Mouse (Mus musculus): ENCODE measurements around the gene Pigq. TPM values are rescaled to one million over a fixed set of nuclear protein-coding genes. Genes with fewer than 3 reads are reported as not detected.

The Pigq gene
- total and polyA plus RNA-seq, 3 experiments, result 41.4 to 431 (median 136) TPM

GRCm38 (mm10) chr17:25895891-25896290, 48.8 kb downstream of the Pigq start:
- H3K4me1 ChIP-seq (ENCODE audit: insufficient read depth, low read depth, low read length), result peaks cover 13% of the 10 kb centered on the region
- no peak for ATAC-seq (ENCODE audit: extremely low read depth, insufficient number of reproducible peaks, low FRiP score, poor library complexity, severe bottlenecking)
- H3K36me3 ChIP-seq (replicated peaks), result peaks cover 48% of the 10 kb centered on the region
- no peaks in the 10 kb centered on the region for H3K27me3 ChIP-seq (ENCODE audit: insufficient read depth, low read length)
- H3K4me3 ChIP-seq (ENCODE audit: low read depth, low read length), result no peak overlapping the region
- no peak for DNase-seq (ENCODE audit: low spot score)
- no peak for TF ChIP-seq TAL1 (conservative IDR thresholded peaks at IDR 0.05; ENCODE audit: low read depth, low read length)
- TF ChIP-seq GATA1 (IDR thresholded peaks at IDR 0.05; ENCODE audit: borderline replicate concordance, low read length), result no peak
- TF ChIP-seq GATA2 (IDR thresholded peaks at IDR 0.05; ENCODE audit: borderline replicate concordance, low read depth, low read length), result no peak
- TF ChIP-seq CTCF (IDR thresholded peaks at IDR 0.05; ENCODE audit: low read depth, low read length), result no peak
- TF ChIP-seq POLR2AphosphoS5 (IDR thresholded peaks at IDR 0.05; ENCODE audit: insufficient replicate concordance, low read depth, low read length), result no peak
- H3K9me3 ChIP-seq (replicated peaks), result peaks cover 2% of the 10 kb centered on the region; the same call in 1 of the 2 replicates

DNA sequence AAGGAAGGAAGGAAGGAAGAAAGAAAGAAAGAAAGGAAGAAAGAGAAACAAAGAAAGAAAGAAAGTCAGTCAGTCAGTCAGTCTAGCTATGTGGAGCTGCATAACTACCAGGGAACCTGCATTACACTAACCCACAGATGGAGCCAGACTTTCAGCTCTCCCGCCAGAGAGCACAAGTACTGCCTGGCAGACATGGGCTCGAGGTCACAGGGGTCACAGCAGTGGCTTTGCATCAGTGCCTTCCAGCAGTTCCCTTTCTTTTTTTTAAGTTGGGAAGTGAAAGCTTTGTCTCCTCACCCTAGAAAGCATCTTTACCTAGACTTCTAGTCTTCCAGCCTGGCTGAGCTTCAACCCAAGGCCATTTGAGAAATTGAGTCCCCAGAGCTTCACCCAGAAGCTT, 49.3 kb downstream of the Pigq start:
- ATAC-seq (ENCODE audit: extremely low read depth, insufficient number of reproducible peaks, low FRiP score, poor library complexity, severe bottlenecking) (no peak), DNase-seq (ENCODE audit: low spot score) (no peak)
- Histone ChIP-seq H3K4me3 (ENCODE audit: low read depth, low read length) (no peak overlapping the region), H3K4me1 (ENCODE audit: insufficient read depth, low read depth, low read length) (peaks cover 13% of the 10 kb centered on the region), H3K27me3 (ENCODE audit: insufficient read depth, low read length) (no peaks in the 10 kb centered on the region), H3K36me3 (replicated peaks) (peaks cover 48% of the 10 kb centered on the region), H3K9me3 (replicated peaks) (peaks cover under 1% of the 10 kb centered on the region; the same call in 1 of the 2 replicates)
- no peak for TF ChIP-seq CTCF (IDR thresholded peaks at IDR 0.05; ENCODE audit: low read depth, low read length)
- no peak for TF ChIP-seq TAL1 (conservative IDR thresholded peaks at IDR 0.05; ENCODE audit: low read depth, low read length)
- TF ChIP-seq GATA1 (IDR thresholded peaks at IDR 0.05; ENCODE audit: borderline replicate concordance, low read length), result no peak
- no peak for TF ChIP-seq GATA2 (IDR thresholded peaks at IDR 0.05; ENCODE audit: borderline replicate concordance, low read depth, low read length)
- TF ChIP-seq POLR2AphosphoS5 (IDR thresholded peaks at IDR 0.05; ENCODE audit: insufficient replicate concordance, low read depth, low read length), result no peak

- H3K9me3 ChIP-seq (replicated peaks), result no peaks in the 10 kb centered on the region
- no peak for TF ChIP-seq POLR2AphosphoS5 (IDR thresholded peaks at IDR 0.05; ENCODE audit: insufficient replicate concordance, low read depth, low read length)
- no peak for TF ChIP-seq GATA1 (IDR thresholded peaks at IDR 0.05; ENCODE audit: borderline replicate concordance, low read length)
- no peak for TF ChIP-seq GATA2 (IDR thresholded peaks at IDR 0.05; ENCODE audit: borderline replicate concordance, low read depth, low read length)
- peak; percentile 89 for TF ChIP-seq CTCF (IDR thresholded peaks at IDR 0.05; ENCODE audit: low read depth, low read length)
- no peak for TF ChIP-seq TAL1 (conservative IDR thresholded peaks at IDR 0.05; ENCODE audit: low read depth, low read length)
- no peak overlapping the region for H3K4me3 ChIP-seq (ENCODE audit: low read depth, low read length)
- peak; percentile 67 for DNase-seq (ENCODE audit: low spot score)
- no peak for ATAC-seq (ENCODE audit: extremely low read depth, insufficient number of reproducible peaks, low FRiP score, poor library complexity, severe bottlenecking)
- H3K36me3 ChIP-seq (replicated peaks), result peaks cover 50% of the 10 kb centered on the region
- no peaks in the 10 kb centered on the region for H3K27me3 ChIP-seq (ENCODE audit: insufficient read depth, low read length)
- H3K4me1 ChIP-seq (ENCODE audit: insufficient read depth, low read depth, low read length), result peaks cover 13% of the 10 kb centered on the region
Observed at GRCm38 (mm10) chr17:25893975-25894617, 50.6 kb downstream of the Pigq start.

DNA sequence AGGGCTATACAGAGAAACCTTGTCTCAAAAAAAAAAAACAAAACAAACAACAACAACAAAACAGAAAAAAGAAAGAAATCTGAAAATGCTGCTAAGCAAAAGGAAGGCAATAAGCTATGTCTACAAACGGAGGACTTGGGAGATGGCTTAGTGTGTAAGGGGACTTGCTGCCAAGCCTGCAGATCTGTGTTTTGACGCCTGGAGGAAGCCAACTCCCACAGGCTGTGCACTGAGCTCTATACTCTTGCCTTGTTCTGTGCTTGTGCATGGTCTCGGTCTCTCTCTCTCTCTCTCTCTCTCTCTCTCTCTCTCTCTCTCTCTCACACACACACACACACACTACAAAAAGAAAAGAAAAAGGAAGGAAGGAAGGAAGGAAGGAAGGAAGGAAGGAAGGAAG, 55.9 kb downstream of the Pigq start:
- H3K4me1 ChIP-seq (ENCODE audit: insufficient read depth, low read depth, low read length), result peaks cover 12% of the 10 kb centered on the region
- H3K36me3 ChIP-seq (replicated peaks), result peaks cover 78% of the 10 kb centered on the region
- no peaks in the 10 kb centered on the region for H3K9me3 ChIP-seq (replicated peaks)
- ATAC-seq (ENCODE audit: extremely low read depth, insufficient number of reproducible peaks, low FRiP score, poor library complexity, severe bottlenecking) (no peak), DNase-seq (ENCODE audit: low spot score) (no peak)
- no peak for TF ChIP-seq GATA2 (IDR thresholded peaks at IDR 0.05; ENCODE audit: borderline replicate concordance, low read depth, low read length)
- TF ChIP-seq POLR2AphosphoS5 (IDR thresholded peaks at IDR 0.05; ENCODE audit: insufficient replicate concordance, low read depth, low read length), result no peak
- TF ChIP-seq GATA1 (IDR thresholded peaks at IDR 0.05; ENCODE audit: borderline replicate concordance, low read length), result no peak
- no peak for TF ChIP-seq CTCF (IDR thresholded peaks at IDR 0.05; ENCODE audit: low read depth, low read length)
- TF ChIP-seq TAL1 (conservative IDR thresholded peaks at IDR 0.05; ENCODE audit: low read depth, low read length), result no peak
- no peak overlapping the region for H3K4me3 ChIP-seq (ENCODE audit: low read depth, low read length)
- no peaks in the 10 kb centered on the region for H3K27me3 ChIP-seq (ENCODE audit: insufficient read depth, low read length)

- TF ChIP-seq GATA1 (IDR thresholded peaks at IDR 0.05; ENCODE audit: borderline replicate concordance, low read length) (no peak), TAL1 (conservative IDR thresholded peaks at IDR 0.05; ENCODE audit: low read depth, low read length) (no peak), GATA2 (IDR thresholded peaks at IDR 0.05; ENCODE audit: borderline replicate concordance, low read depth, low read length) (no peak), CTCF (IDR thresholded peaks at IDR 0.05; ENCODE audit: low read depth, low read length) (no peak), POLR2AphosphoS5 (IDR thresholded peaks at IDR 0.05; ENCODE audit: insufficient replicate concordance, low read depth, low read length) (no peak)
- Histone ChIP-seq H3K4me1 (ENCODE audit: insufficient read depth, low read depth, low read length) (peaks cover 12% of the 10 kb centered on the region), H3K36me3 (replicated peaks) (peaks cover 89% of the 10 kb centered on the region), H3K4me3 (ENCODE audit: low read depth, low read length) (no peak overlapping the region), H3K9me3 (replicated peaks) (no peaks in the 10 kb centered on the region), H3K27me3 (ENCODE audit: insufficient read depth, low read length) (no peaks in the 10 kb centered on the region)
- ATAC-seq (ENCODE audit: extremely low read depth, insufficient number of reproducible peaks, low FRiP score, poor library complexity, severe bottlenecking) (no peak), DNase-seq (ENCODE audit: low spot score) (no peak)
Observed at GRCm38 (mm10) chr17:25887467-25887866, 57.3 kb downstream of the Pigq start.

DNA sequence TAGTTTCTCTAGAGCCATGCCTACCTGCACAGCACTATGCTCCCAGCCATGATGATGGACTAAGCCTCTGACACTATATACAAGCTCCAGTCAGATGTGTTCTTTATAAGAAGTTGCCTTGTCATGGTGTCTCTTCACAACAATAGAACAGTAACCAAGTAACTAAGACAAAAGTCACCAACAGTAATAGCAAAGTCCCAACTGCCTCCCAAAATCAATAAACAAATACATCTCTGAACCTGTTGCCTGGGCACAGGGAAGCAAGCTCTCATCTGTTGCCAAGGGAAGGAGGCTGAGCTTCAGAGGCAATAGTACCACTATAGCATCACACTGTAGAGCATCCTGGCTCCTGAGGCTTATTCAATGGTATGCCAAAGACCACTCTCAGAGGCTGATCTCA, 57.9 kb downstream of the Pigq start:
- DNase-seq (ENCODE audit: low spot score) (no peak), ATAC-seq (ENCODE audit: extremely low read depth, insufficient number of reproducible peaks, low FRiP score, poor library complexity, severe bottlenecking) (no peak)
- H3K9me3 ChIP-seq (replicated peaks), result no peaks in the 10 kb centered on the region
- H3K27me3 ChIP-seq (ENCODE audit: insufficient read depth, low read length), result no peaks in the 10 kb centered on the region
- H3K4me1 ChIP-seq (ENCODE audit: insufficient read depth, low read depth, low read length), result peaks cover 12% of the 10 kb centered on the region
- H3K4me3 ChIP-seq (ENCODE audit: low read depth, low read length), result no peak overlapping the region
- TF ChIP-seq POLR2AphosphoS5 (IDR thresholded peaks at IDR 0.05; ENCODE audit: insufficient replicate concordance, low read depth, low read length), result no peak
- TF ChIP-seq CTCF (IDR thresholded peaks at IDR 0.05; ENCODE audit: low read depth, low read length), result no peak
- no peak for TF ChIP-seq GATA2 (IDR thresholded peaks at IDR 0.05; ENCODE audit: borderline replicate concordance, low read depth, low read length)
- TF ChIP-seq GATA1 (IDR thresholded peaks at IDR 0.05; ENCODE audit: borderline replicate concordance, low read length), result no peak
- H3K36me3 ChIP-seq (replicated peaks), result peaks cover 96% of the 10 kb centered on the region
